Mouse (Mus musculus) spleen, adult 2 months (tissue): ENCODE data around the gene Tmem56.

ENCODE experiments used
- CTCF ChIP-seq: fragments of 200-500 bp; IDR thresholded peaks from 2 replicates; pipeline ENCODE4 v1.5.1; 2011; ENCODE audit warnings: mild to moderate bottlenecking, inconsistent platforms; ENCODE audit not compliant: insufficient read depth, insufficient read length, insufficient replicate concordance; ENCODE audit errors: extremely low read depth
- POLR2A ChIP-seq: fragments of 200-500 bp; IDR thresholded peaks from 2 replicates; pipeline ENCODE4 v1.6.1; 2011; ENCODE audit warnings: low read depth, low read length, inconsistent platforms

DNA sequence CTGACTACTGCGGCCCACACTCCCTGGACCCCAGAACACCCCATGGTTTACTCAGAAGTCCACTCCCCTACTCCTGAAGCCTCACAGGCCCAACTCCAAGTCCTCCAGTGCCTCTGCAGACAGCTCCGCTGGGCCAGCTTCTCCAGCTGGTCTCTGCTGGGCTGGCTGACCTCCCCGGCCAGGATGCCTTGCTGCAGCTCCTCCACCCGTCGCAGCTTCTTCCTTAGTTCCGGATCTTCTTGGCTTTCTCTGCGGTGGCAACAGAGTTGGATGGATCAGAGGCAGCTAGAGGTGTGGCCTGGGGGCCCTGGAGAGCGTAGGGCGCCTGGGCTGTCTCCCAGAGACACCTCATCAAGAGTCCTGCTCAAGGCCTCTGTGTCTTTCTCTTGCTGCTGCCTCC, 32.9 kb downstream of the Tmem56 start:
- TF ChIP-seq POLR2A (no peak), CTCF (no peak)
